Mouse (Mus musculus): ENCODE data around the gene Pkm. TPM values are rescaled to one million over a fixed set of nuclear protein-coding genes. Genes with fewer than 3 reads are reported as not detected.

Gene Pkm
- polyA plus RNA-seq, 1 experiment from 2014 or later, result 1,832 TPM

DNA sequence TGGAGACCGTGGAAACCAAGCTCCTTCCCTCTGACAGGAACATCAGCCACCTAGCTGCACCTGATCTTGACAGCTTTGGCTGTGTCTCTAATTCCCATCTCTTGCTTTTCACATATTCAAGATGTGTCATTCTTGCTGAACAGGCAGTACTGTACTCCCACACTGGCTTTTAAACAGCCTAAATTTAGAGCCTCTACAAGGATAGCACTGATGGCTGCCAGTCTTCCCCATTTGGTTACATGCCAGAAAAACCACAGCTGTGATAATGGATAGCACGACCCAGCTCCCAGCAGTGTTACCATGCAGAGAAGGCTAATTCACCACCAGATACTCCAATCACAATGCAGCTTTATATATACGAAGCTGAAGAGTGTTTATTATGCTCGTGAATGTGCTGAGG is 11.1 kb downstream of the Pkm start:
- peaks cover 57% of the 10 kb centered on the region for H3K4me1 ChIP-seq (replicated peaks)

DNA sequence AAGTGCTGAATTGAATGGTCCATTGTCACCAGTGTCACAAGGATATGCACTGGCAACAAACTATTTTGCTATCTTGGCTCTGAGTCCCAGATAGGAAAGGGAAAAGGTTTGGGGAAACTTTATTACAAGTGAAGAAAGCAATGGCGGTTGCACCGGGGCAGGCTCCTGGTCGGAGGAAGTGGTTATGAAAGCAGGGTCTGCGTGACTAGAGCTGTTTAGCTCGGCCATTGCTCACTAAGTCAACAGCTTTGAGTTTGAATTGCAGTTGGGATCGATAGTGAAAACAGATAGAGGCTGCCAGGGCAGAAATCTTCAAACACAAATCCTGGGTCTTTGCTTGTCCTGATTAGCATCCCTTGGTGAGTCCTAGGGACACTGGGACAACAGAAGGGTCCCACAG is 11.7 kb downstream of the Pkm start:
- no peak for ATAC-seq (ENCODE audit: insufficient number of reproducible peaks, low FRiP score)

More for the DNA sequence above, 11.1 kb downstream of the Pkm start:
- Histone ChIP-seq H3K27ac (ENCODE audit: poor library complexity, severe bottlenecking) (peak overlapping the region; percentile 67), H3K9ac (no peak overlapping the region), H3K27me3 (replicated peaks) (no peaks in the 10 kb centered on the region), H3K9me3 (replicated peaks) (no peaks in the 10 kb centered on the region), H3K4me3 (no peak overlapping the region), H3K4me2 (no peak overlapping the region), H3K36me3 (peaks cover 92% of the 10 kb centered on the region)
- WGBS, result 53% methylated on average over 4 of the region's 4 CpGs
- no peak for ATAC-seq (ENCODE audit: insufficient number of reproducible peaks, low FRiP score)

DNA sequence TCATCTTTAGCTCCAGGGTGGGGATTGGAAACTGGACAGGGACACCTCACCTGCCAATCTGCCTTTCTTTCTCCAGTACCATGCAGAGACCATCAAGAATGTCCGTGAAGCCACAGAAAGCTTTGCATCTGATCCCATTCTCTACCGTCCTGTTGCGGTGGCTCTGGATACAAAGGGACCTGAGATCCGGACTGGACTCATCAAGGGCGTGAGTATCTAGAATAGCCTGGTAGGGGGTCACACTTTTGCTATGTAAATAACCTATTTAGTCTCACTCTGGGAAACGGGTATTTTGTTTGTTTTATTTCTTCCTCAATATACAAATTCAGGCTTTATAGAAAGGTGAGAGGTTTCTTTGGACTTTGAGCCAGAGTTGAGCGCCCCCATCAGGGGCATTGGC is 12.3 kb downstream of the Pkm start:
- peaks cover 52% of the 10 kb centered on the region for H3K4me1 ChIP-seq (replicated peaks)
- no peak overlapping the region for H3K27ac ChIP-seq (ENCODE audit: poor library complexity, severe bottlenecking)
- no peaks in the 10 kb centered on the region for H3K9me3 ChIP-seq (replicated peaks)
- H3K27me3 ChIP-seq (replicated peaks), result no peaks in the 10 kb centered on the region
- no peak overlapping the region for H3K4me3 ChIP-seq
- ATAC-seq (ENCODE audit: insufficient number of reproducible peaks, low FRiP score), result no peak
- 92% methylated on average over 7 of the region's 7 CpGs for WGBS
- H3K36me3 ChIP-seq, result peaks cover 95% of the 10 kb centered on the region
- H3K4me2 ChIP-seq, result no peak overlapping the region
- no peak overlapping the region for H3K9ac ChIP-seq

More for the DNA sequence above, 11.7 kb downstream of the Pkm start:
- Histone ChIP-seq H3K9ac (no peak overlapping the region), H3K27me3 (replicated peaks) (no peaks in the 10 kb centered on the region), H3K36me3 (peaks cover 95% of the 10 kb centered on the region), H3K27ac (ENCODE audit: poor library complexity, severe bottlenecking) (0 out of 2 replicates have a peak overlapping the region, but pooled peaks have one; percentile 67), H3K4me2 (no peak overlapping the region), H3K9me3 (replicated peaks) (no peaks in the 10 kb centered on the region), H3K4me1 (replicated peaks) (peaks cover 58% of the 10 kb centered on the region), H3K4me3 (no peak overlapping the region)
- WGBS, result 78% methylated on average over 6 of the region's 6 CpGs

DNA sequence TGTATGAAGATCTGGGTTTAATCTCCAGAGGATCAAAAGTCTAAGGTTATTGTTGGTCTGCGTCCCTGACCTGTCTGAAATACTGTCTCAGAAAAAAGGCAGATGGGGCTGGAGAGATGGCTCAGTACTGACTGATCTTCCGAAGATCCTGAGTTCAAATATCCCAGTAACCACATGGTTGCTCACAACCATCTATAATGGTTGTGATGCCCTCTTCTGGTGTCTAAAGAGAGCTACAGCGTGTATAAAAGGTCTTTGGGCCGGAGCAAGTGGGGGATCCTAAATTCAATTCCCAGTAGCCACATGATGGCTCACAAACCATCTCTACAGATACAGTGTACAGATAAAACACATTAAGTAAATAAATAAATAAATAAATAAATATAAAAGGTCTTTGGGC is 13.0 kb downstream of the Pkm start:
- no peaks in the 10 kb centered on the region for H3K9me3 ChIP-seq (replicated peaks)
- peaks cover 45% of the 10 kb centered on the region for H3K4me1 ChIP-seq (replicated peaks)
- H3K4me2 ChIP-seq, result no peak overlapping the region
- no peak overlapping the region for H3K9ac ChIP-seq
- H3K27ac ChIP-seq (ENCODE audit: poor library complexity, severe bottlenecking), result no peak overlapping the region
- WGBS, result 76% methylated on average over 4 of the region's 4 CpGs
- no peak for ATAC-seq (ENCODE audit: insufficient number of reproducible peaks, low FRiP score)
- H3K27me3 ChIP-seq (replicated peaks), result no peaks in the 10 kb centered on the region
- no peak overlapping the region for H3K4me3 ChIP-seq
- H3K36me3 ChIP-seq, result peaks cover 94% of the 10 kb centered on the region

GRCm38 (mm10) chr9:59672195-59672894 is 16.2 kb downstream of the Pkm start:
- no peak overlapping the region for H3K4me3 ChIP-seq
- no peak overlapping the region for H3K4me2 ChIP-seq
- peaks cover 16% of the 10 kb centered on the region for H3K4me1 ChIP-seq (replicated peaks)
- 81% methylated on average over 12 of the region's 12 CpGs for WGBS
- H3K27ac ChIP-seq (ENCODE audit: poor library complexity, severe bottlenecking), result peak overlapping the region; percentile 11
- no peak overlapping the region; the same call in 1 of the 2 replicates for H3K9ac ChIP-seq
- ATAC-seq (ENCODE audit: insufficient number of reproducible peaks, low FRiP score), result no peak
- H3K27me3 ChIP-seq (replicated peaks), result no peaks in the 10 kb centered on the region
- H3K9me3 ChIP-seq (replicated peaks), result no peaks in the 10 kb centered on the region
- H3K36me3 ChIP-seq, result peaks cover 96% of the 10 kb centered on the region

- WGBS, result 63% methylated on average over 2 of the region's 2 CpGs
Observed at GRCm38 (mm10) chr9:59673427-59673826, 17.3 kb downstream of the Pkm start.

GRCm38 (mm10) chr9:59675598-59675997 is 19.4 kb downstream of the Pkm start:
- H3K4me3 ChIP-seq, result no peak overlapping the region
- ATAC-seq (ENCODE audit: insufficient number of reproducible peaks, low FRiP score), result no peak
- WGBS, result 89% methylated on average over 14 of the region's 14 CpGs
- peaks cover 2% of the 10 kb centered on the region; the same call in 1 of the 2 replicates for H3K27me3 ChIP-seq (replicated peaks)
- H3K4me2 ChIP-seq, result no peak overlapping the region
- H3K9ac ChIP-seq, result no peak overlapping the region
- no peaks in the 10 kb centered on the region for H3K9me3 ChIP-seq (replicated peaks)
- no peak overlapping the region for H3K27ac ChIP-seq (ENCODE audit: poor library complexity, severe bottlenecking)
- peaks cover 18% of the 10 kb centered on the region for H3K4me1 ChIP-seq (replicated peaks)
- peaks cover 88% of the 10 kb centered on the region for H3K36me3 ChIP-seq

More at GRCm38 (mm10) chr9:59673427-59673826, 17.3 kb downstream of the Pkm start:
- ATAC-seq (ENCODE audit: insufficient number of reproducible peaks, low FRiP score), result no peak
- no peak overlapping the region for H3K4me2 ChIP-seq
- no peak overlapping the region for H3K27ac ChIP-seq (ENCODE audit: poor library complexity, severe bottlenecking)
- H3K4me1 ChIP-seq (replicated peaks), result peaks cover 12% of the 10 kb centered on the region
- peaks cover 96% of the 10 kb centered on the region for H3K36me3 ChIP-seq
- no peaks in the 10 kb centered on the region for H3K9me3 ChIP-seq (replicated peaks)
- H3K9ac ChIP-seq, result no peak overlapping the region
- H3K27me3 ChIP-seq (replicated peaks), result no peaks in the 10 kb centered on the region
- no peak overlapping the region for H3K4me3 ChIP-seq

GRCm38 (mm10) chr9:59678313-59678712 is 22.1 kb downstream of the Pkm start:
- peaks cover 61% of the 10 kb centered on the region for H3K36me3 ChIP-seq
- WGBS, result 9% methylated on average over 1 of the region's 1 CpGs
- no peak for ATAC-seq (ENCODE audit: insufficient number of reproducible peaks, low FRiP score)
- no peak overlapping the region for H3K4me2 ChIP-seq
- H3K4me1 ChIP-seq (replicated peaks), result peaks cover 8% of the 10 kb centered on the region
- H3K27ac ChIP-seq (ENCODE audit: poor library complexity, severe bottlenecking), result no peak overlapping the region
- no peaks in the 10 kb centered on the region for H3K9me3 ChIP-seq (replicated peaks)
- no peak overlapping the region for H3K4me3 ChIP-seq
- peaks cover 25% of the 10 kb centered on the region for H3K27me3 ChIP-seq (replicated peaks)
- H3K9ac ChIP-seq, result no peak overlapping the region

DNA sequence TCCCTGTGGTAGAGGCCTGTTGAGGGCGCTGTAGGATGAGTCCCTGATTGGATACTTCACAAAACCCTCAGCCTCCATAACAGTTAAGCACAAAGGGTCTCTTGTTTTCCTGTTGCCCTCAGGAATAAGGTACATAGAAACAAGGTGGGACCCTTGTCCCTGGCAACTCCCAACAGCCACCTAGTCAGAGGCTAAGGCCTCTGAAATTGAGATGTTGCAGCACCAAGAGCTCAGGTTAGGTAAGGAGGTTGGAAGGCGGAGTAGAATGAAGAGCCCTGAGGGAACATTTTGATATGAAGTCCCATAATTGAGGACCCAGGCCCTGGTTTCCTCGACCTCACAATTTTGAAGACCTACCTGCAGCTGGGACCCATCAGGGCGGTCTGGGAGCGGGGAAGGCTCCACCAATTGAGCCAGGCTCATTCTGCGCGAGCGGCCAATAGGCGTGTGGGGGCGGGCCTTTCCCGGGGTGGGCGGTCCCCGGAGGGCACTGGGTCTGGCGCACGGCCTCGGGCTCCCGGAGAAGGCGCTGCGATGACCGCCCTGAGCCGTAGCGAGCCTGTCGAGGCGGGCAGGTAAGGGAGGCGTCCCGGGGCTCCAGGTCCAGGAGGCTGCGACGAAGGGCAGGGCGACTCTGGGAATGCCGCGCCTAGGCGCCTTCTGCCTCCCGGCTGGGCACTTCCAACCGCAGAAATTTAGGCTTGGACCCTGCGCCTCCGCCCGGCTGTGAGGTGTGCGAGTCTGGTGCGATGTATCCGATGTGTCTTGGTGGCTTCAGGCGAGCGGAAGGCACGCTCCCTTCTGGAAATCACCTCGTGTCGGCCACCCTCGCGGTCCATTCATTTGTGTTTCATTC is 23.7 kb downstream of the Pkm start, which contains the start of gene Gramd2:
Gene Gramd2, plus strand, starts transcription at position 467 of the 856 bp plus-strand sequence.
- H3K4me1 ChIP-seq (replicated peaks), result peaks cover 8% of the 10 kb centered on the region
- H3K4me3 ChIP-seq, result peak within 1 kb of the TSS; percentile 46
- 1% methylated on average over 47 of the region's 47 CpGs for WGBS
- peaks cover 25% of the 10 kb centered on the region for H3K27me3 ChIP-seq (replicated peaks)
- H3K4me2 ChIP-seq, result peak within 1 kb of the TSS; percentile 79
- no peak within 1 kb of the TSS for H3K27ac ChIP-seq (ENCODE audit: poor library complexity, severe bottlenecking)
- peaks cover 47% of the 10 kb centered on the region for H3K36me3 ChIP-seq
- peak; percentile 89 for ATAC-seq (ENCODE audit: insufficient number of reproducible peaks, low FRiP score)
- peak within 1 kb of the TSS; percentile 43 for H3K9ac ChIP-seq
- H3K9me3 ChIP-seq (replicated peaks), result no peaks in the 10 kb centered on the region

- H3K4me3 ChIP-seq, result peak overlapping the region; percentile 46
- 10% methylated on average over 16 of the region's 16 CpGs for WGBS
- ATAC-seq (ENCODE audit: insufficient number of reproducible peaks, low FRiP score), result 0 out of 2 replicates have a peak, but pooled peaks have one; percentile 14
- no peak overlapping the region for H3K27ac ChIP-seq (ENCODE audit: poor library complexity, severe bottlenecking)
- H3K9ac ChIP-seq, result peak overlapping the region; percentile 43
- H3K9me3 ChIP-seq (replicated peaks), result no peaks in the 10 kb centered on the region
- H3K36me3 ChIP-seq, result peaks cover 41% of the 10 kb centered on the region
- H3K27me3 ChIP-seq (replicated peaks), result peaks cover 25% of the 10 kb centered on the region
- H3K4me1 ChIP-seq (replicated peaks), result peaks cover 8% of the 10 kb centered on the region
- peak overlapping the region; percentile 79 for H3K4me2 ChIP-seq
Observed at GRCm38 (mm10) chr9:59680534-59680875, 24.3 kb downstream of the Pkm start.

DNA sequence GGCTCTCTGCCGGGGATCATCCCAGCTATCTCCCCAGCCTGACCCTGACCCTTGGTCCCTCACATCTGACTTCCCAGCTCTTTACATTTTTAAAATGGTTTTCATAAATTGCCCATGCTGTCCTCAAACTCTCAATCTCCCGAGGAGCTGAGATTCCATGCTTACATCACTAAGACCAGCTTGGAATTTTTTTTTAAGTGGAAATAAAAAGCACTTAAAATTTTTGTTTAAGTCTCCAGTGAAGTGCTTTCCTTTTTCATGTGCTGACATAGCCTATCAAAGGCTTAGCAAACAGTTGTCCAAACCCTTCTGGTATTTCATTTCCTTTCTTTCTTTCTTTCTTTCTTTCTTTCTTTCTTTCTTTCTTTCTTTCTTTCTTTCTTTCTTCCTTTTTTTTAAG is 27.9 kb downstream of the Pkm start:
- H3K4me2 ChIP-seq, result no peak overlapping the region
- no peak overlapping the region for H3K4me3 ChIP-seq
- ATAC-seq (ENCODE audit: insufficient number of reproducible peaks, low FRiP score), result no peak
- no peak overlapping the region for H3K27ac ChIP-seq (ENCODE audit: poor library complexity, severe bottlenecking)
- WGBS, result 50% methylated on average over 2 of the region's 2 CpGs
- peaks cover 12% of the 10 kb centered on the region for H3K4me1 ChIP-seq (replicated peaks)
- H3K27me3 ChIP-seq (replicated peaks), result peaks cover 25% of the 10 kb centered on the region
- peaks cover 7% of the 10 kb centered on the region for H3K36me3 ChIP-seq
- no peak overlapping the region for H3K9ac ChIP-seq
- H3K9me3 ChIP-seq (replicated peaks), result no peaks in the 10 kb centered on the region
